Mouse (Mus musculus) kidney, postnatal 36 days (tissue): Measurements from ENCODE around the gene Epb41l1.

ENCODE experiments used
- DNase-seq, 2 experiments: peaks; one replicate each; pipeline ENCODE4 v3.0.0; 2021 to 2022; ENCODE audit warnings: mixed read lengths in 2 of 2

Epb41l1 gene

GRCm38 (mm10) chr2:156547123-156547891 is 126.6 kb downstream of the Epb41l1 start, which contains the start of gene Aar2:
Aar2 (plus strand) TSS chr2:156547584.
- peak; percentile 80 to 89 for DNase-seq

GRCm38 (mm10) chr2:156552421-156552820 is 131.7 kb downstream of the Epb41l1 start:
- no peak for DNase-seq

- no peak for DNase-seq
Observed at GRCm38 (mm10) chr2:156561808-156562207, 141.1 kb downstream of the Epb41l1 start.

GRCm38 (mm10) chr2:156563557-156563956 is 142.8 kb downstream of the Epb41l1 start:
- no peak for DNase-seq

- peak; percentile 24 for DNase-seq
Observed at GRCm38 (mm10) chr2:156566512-156566911, 145.8 kb downstream of the Epb41l1 start.

- DNase-seq, result no peak
Observed at GRCm38 (mm10) chr2:156568647-156569046, 147.9 kb downstream of the Epb41l1 start.

GRCm38 (mm10) chr2:156569261-156569660 is 148.6 kb downstream of the Epb41l1 start:
- DNase-seq, result no peak

GRCm38 (mm10) chr2:156571521-156571920 is 150.8 kb downstream of the Epb41l1 start:
- DNase-seq, result peak; percentile 24 to 73

GRCm38 (mm10) chr2:156576850-156577587 is 156.3 kb downstream of the Epb41l1 start:
- DNase-seq, result no peak

GRCm38 (mm10) chr2:156580507-156580906 is 159.8 kb downstream of the Epb41l1 start:
- DNase-seq, result no peak

GRCm38 (mm10) chr2:156581244-156581643 is 160.5 kb downstream of the Epb41l1 start:
- DNase-seq, result no peak

GRCm38 (mm10) chr2:156582887-156583286 is 162.2 kb downstream of the Epb41l1 start:
- no peak for DNase-seq

GRCm38 (mm10) chr2:156584154-156584796 is 163.6 kb downstream of the Epb41l1 start:
- DNase-seq, result peak in 1 of 2 experiments; percentile 49

GRCm38 (mm10) chr2:156584797-156585471 is 164.2 kb downstream of the Epb41l1 start:
- peak; percentile 57 to 74 for DNase-seq

GRCm38 (mm10) chr2:156589481-156589880 is 168.8 kb downstream of the Epb41l1 start:
- no peak for DNase-seq
